Mouse (Mus musculus) adrenal gland, postnatal 0 days (tissue): ENCODE measurements around the gene Mycn. TPM values are rescaled to one million over a fixed set of nuclear protein-coding genes. Genes with fewer than 3 reads are reported as not detected.

Experiments
- polyA plus RNA-seq: library from polyadenylated mRNA; unstranded; fragments of >200 nt; fragmentation: Nextera tagmentation; extraction: Ambion mirVana; gene quantifications from 2 replicates; pipeline ENCODE4 v1.2.1, GENCODE M21; 2015

Mycn gene
- polyA plus RNA-seq = 24.6 and 34.7 TPM in 2 replicates

DNA sequence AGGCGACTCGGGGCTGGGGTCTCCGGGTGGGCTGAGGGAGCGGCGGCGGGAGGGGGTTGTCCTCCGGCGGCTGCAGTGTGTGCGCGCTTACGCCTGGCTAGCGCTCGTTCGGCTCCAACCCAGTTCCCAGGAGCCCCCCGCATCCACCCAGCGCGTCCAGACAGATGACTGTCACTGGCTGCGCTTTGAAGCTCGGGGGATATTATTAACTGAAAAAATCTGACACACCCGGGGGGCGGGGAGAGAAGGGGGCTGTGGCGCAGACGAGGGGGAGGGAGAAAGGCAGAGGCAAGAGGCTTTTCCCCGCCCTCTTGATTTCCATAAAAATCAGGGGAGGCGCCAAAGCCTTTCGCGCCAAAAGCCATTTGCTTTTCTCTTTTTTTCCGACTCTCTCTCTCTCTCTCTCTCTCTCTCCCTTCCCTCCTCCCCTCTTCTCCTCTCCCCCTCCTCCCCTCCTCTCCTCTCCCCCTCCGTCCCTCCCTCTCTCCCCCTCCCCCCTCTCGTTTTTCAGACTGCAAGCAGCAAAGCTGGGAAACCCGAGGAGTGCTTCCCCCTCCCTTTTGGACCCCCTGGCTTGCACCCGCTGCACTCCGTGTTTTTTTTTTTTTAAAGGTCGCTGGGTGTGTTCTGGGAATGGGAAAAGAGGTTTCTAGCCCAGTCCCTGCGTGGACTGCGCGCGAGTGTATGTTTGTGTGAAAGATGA is at the start of gene Mycn:
Gene Mycn (minus strand): TSS at position 254 of the 703 bp plus-strand sequence.

